Mouse (Mus musculus): ENCODE measurements at regions not wholly inside any gene's neighbourhood (a gene's known extent, or its start where the extent isn't known, plus 50 kb on each side); places are given as distances from the start of the nearest gene placed in this dataset.

DNA sequence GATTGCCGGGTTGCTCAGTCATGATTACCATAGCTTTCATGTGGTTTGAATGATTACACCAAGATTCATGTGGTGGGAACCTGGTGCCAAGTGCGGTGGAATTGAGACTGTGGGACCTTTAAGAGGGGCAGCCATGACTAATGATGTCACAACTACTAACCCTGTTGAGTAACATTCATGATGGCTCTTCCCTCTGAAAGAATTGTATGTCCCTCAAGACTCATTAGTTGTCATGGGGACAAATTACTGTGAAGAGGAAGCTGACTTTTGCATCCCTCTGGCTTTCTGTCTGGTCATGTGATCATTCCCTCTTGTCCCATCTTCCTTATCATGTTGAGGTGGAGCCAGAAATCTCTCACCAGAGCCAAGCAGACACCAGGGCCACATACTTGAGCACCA, 342.1 kb downstream of the Gadd45g start:
- intact Hi-C loops (cut with DNase I): no loop called here

DNA sequence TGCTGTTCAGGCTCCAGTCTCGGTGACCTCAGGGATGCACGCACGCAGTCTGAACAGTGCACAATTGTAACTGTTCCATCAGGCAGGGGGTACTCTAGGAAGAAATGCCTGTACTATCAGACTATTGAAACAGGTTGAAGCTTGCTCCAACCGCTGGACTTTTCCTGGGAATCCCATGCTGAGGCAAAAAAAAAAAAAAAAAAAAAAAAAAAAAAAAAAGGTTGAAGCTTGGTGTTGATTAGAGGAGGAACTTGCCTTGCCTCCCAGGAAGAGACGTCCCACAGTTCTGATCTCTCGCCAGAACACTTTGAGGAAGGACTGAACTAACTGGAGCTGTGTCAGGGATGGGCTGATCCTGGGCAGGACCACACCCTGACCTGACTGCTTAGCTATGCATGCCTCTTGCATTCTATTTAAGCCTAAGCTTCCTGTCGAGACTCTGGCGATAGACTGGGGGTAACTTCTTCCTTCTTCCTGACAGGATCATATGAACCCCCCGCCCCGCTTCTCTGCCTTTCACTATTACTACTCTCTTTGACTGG, 341.6 kb downstream of the Diras2 start:
- intact Hi-C loops (cut with DNase I): no loop called here

DNA sequence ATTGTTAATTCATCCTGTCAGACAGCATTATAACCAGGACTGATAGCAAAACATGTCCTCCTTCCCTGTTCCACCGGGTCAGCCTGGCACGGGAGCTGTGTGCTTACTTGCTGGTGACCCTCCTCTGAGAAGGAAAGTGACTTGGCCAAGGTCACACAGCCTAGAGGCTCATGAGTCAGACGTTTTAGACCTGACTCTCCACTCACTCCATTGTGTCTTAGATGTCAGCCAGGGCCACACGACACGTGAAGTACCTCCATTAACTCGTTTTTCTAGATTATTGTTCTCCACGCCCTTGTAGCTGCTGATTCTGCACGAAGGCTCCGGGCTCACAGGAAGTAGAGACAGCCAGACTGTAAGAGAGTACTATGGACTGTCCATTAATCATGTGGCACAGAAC, 340.8 kb downstream of the Diras2 start:
- intact Hi-C loops (cut with DNase I): no loop called here

DNA sequence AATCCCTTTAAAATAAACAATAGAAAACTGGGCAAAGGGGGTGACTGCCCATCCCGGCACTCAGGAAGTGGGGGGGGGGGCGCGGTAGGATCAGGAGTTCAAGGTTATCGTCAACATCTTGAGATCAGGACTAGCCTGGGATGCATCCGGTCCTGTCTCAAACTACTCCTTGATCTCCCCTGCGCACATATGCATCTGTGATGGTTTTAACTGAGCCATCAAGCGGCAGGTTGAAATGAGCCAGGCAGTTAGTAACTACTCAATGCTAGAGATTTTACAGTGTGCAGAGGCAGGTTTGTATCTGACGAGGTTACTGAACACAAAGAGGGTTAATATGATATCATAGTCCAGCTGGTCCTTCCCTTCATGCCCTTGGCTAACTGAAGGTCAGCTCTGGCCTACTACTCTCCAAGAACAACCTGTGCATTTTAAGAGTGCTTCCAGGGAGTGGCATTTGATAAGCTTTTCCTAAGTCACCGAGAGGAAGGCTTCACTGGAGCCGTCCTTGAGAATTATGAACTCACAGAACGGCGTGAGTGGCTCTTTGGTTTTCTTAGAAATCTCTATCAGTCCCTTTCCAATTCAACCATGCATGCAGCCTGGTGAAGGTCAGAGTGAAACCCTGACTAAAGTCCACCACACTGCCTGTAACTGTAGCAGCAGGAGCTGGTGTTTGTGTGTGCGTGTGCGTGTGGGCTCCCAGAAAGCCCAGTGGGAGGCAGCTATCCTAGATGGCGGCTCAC, 340.1 kb downstream of the Diras2 start:
- intact Hi-C loops (cut with DNase I): no loop called here

DNA sequence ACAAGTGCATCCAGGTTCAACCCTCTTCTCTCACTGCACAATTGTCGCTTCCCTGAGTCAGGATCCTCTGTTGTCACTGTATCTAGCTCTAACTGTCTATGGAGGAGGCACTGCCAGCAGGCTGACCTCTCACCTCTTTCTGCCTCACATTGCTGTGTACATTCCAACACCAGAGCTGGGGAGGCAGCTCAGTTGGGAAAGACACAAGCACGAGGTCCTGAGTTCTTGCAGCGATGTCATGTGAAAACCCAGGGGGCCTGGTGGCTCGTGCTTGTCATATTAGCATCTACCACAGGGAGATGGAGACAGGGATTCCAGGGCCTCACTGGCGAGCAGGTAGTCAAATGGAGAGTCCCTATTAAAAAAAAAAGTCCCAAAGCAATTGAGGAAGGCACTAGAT, 334.2 kb downstream of the Diras2 start:
- intact Hi-C loops (cut with DNase I): no loop called here

DNA sequence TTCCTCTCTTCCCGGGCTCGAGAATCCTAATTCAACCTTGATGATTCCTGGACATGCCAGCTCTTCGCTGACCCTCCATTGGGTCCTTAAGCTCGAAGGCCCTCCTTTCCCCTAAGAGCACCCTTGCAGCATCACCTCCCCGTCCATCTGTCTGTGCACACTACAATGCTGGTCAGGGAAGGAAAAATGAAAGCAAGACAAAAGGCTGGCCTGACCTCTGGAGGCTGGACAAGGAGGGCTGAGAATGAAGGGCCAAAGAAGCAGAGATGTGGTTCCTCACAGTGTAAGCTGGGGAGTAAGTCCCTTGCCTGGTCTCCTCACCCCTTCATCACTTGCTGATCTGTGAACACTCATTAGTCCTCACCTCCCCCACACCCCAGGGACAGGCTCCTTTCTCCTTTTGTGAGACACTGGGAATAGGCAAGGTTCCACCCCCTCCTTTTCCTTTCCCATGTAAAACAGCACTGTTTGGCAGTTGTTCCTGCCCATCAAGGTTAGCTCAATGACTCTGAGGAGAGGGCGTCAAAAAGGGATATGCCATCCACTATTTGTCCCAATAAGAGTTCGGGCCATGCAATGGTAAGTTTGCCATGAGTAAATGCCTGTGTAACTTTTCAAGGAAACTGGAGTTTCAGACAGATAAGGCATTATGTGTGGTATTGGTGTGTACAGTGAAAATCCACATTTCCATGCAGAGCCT, 332.3 kb downstream of the Diras2 start:
- intact Hi-C loops (cut with DNase I): no loop called here

DNA sequence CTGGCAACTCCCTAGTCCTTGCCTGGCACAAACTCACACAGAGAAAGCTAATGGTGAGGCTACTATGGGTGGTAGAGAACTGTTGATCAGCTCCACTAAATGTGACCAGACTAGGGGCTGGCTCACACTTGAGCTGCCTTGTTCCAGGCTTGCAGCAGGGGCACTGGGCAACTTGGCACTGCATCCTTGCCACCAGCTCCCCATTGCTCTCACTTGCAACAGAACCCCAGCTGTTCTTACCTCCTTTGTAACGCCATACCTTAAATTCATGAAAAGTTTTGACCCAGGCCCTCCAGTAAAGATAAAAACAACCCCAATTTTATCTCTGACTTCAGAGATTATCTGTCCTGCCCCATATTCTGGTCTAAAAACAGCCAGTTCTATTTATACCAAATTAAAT, 328.7 kb downstream of the Diras2 start:
- intact Hi-C loops (cut with DNase I): no loop called here

DNA sequence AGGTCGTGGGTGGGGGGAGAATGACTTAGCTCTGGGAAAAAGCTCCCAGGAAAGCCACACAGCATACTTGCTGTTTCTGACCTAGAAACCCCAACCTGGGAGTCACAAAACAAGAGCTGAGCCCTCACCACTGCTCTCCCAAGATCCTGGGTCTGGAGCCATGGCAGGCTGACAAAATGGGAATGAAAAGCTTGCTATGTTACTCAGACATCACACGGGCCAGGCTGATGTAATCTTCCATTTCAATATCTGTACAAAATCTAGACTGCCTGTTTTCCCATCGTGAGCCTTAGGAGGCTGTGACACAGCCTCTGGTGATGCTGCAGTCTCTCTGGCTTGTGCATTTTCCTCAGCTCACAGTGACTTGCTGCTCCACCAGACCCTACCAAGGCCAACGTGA, 325.1 kb downstream of the Diras2 start:
- intact Hi-C loops (cut with DNase I): no loop called here

DNA sequence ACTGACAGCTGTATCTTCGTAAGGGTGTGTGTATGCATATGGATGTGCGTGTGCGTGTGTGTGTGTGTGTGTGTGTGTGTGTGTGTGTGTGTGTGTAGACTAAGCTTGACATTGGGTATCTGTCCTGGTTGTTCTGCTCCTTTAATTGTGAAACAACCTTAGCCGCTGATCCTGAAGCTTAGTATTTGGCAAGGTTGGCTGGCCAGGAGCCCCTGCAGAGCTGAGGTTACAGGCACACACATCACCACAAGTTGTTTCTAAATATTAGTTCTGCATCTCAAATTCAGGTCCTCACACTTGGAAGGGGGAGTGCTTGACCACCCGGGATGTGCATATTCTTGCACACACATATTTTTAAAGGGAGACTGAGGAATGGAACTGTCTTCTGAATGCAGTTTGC, 314.7 kb downstream of the Diras2 start:
- intact Hi-C loops (cut with DNase I): no loop called here

DNA sequence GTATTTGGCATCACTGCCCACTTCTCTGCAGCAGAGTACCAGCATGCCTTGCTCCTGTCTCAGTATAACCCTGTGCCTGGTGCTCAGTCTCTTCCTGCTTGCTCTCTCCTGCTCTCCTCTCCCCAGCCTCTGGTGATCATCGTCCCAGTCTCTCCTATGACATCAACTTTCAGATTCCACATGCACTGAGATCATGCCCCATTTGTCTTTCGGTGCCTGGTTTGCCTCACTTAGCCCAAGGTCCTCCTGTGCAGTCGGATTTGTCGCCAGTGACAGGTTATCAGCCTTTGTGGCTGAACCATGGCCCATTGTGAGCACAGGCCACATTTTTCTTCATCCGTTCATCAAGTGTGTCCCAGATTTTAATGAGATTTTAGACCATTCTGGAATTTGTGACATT, 314.0 kb downstream of the Diras2 start:
- intact Hi-C loops (cut with DNase I): no loop called here

DNA sequence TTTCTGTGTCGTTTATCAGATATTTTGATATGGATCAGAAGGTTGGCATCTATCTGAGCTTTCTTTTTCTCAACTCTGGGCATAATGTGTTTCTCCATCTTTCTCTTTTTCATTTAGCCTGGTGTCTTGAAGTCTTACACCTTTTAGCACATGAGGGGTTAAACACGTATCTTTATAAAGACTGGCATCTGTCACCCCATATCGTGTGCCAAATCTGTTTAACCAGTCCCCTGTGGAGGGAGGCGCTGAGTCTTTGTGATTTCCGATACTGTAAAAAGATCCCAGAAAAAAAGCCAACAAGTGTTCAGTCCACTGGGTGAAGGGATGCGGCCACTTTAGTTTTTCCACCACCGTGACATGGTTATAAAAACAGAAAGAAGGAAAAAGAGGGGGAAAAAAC, 313.3 kb downstream of the Diras2 start:
- intact Hi-C loops (cut with DNase I): no loop called here

DNA sequence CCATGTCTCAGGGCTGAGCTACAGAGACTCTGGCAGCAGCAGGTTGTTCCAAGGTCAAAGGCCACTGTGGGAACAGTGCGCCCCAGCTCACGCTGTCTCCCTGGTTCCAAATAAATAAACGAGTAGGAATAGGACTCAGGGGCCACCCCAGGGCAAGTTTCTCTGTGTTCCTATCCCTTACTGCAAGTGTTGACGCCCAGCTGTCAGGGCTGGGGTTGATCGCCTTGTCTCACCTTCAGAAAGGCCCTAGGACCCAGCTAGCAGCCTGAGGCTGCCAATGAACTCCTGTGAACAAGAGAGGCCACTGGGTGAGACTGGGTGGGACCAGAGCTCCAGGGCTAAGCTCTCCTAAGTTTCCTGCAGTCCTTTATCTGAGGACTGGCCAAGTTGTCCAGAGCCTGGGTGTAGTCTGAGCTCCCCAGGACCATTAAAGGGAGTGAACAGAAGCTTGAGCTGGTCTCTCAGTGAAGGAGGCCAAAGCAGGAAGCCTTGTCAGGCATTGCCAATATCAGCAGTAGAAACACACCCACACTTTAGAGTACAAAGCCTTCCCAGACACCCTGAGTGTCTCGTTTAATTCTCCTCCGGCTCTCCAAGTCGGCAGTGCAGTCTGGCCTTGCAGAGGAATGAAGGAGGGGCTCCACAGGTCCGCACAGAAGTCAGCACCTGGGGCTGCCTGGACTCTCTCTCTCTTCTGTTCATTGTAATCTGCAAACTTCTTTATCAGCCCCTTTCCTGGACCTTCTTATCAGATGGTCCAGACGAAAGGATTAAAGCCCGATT, 308.6 kb downstream of the Diras2 start:
- intact Hi-C loops (cut with DNase I): loop anchor here (2.0 kb wide), 1 partner anchor 378 kb away; no protein-coding TSS in a partner anchor

DNA sequence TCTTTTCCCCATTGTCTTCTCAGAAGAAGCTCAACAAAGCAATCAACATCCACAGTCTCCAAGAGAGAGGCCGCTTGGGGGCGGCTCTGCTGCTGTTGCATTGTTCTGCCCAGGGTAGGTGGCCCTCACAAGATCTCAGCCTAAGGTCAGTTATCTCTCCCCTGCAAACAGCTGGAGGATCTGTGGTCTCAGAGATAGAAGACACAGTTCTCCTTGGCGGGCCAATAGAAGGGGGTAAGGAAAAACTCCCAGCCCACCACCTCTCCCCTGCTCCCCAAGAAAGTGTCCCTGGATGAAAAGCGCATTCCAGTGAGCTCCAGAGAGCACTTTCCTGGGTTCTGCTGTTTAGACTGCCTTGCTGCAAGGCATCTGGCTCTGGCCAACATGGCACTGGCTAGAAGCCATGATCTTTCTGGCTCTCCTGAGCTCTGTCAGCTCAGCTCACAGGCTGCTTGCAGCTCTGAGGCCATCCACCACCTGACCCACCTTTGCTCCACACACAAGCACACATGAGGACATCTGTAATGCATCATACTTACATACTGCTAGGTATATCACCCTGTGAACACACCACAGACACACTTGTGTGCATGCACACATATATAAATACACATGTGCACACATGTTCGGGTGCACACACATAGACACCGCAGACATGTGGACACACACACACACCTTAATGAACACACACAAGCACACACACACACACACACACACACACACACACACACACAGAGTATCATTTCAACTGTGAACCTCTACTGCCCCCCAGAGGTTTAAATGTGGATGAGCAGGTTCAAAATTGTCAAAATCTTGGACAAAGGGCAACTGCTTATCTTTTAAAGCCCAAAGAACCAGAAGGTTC, 307.7 kb downstream of the Diras2 start:
- intact Hi-C loops (cut with DNase I): loop anchor here (2.0 kb wide), 1 partner anchor 379 kb away; no protein-coding TSS in a partner anchor

DNA sequence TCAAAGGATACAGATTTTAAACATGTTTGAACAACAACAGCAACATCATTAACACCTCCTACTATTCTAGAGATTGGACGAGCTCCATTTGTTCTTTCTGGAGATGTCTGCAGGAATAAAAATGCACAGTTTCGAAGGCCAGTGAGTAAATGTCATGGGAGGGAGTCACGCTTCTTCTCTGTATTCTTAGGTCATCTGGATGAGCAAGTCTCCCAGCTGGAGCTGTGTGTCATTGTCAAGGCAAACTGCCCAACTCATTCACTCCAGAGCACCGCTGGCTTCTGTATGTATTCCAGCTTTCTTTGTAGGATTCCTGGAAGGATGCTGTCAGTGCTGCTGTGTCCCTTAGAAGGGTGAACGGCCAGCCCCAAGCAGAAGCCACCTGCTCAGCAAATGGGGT, 297.1 kb downstream of the Diras2 start:
- intact Hi-C loops (cut with DNase I): no loop called here

DNA sequence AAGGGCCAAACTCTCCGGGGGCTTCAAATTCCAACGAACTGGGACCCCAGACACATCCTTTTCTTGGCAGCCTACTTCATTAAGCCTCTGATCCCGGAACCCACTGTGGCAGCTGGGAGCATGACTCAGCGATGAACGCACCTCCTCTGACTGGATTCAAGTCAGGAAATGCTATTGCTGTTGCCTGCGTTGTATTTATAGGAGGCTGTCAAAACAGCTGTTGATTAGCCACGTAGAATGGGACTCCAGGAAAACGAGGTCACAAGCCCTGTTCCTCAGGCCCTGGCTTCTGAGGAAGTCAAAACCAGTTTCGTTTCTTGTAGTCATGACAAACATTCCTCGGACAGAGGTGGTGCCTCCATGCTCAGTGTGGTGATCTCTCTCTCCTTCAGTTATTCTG, 295.0 kb downstream of the Diras2 start:
- intact Hi-C loops (cut with DNase I): no loop called here

DNA sequence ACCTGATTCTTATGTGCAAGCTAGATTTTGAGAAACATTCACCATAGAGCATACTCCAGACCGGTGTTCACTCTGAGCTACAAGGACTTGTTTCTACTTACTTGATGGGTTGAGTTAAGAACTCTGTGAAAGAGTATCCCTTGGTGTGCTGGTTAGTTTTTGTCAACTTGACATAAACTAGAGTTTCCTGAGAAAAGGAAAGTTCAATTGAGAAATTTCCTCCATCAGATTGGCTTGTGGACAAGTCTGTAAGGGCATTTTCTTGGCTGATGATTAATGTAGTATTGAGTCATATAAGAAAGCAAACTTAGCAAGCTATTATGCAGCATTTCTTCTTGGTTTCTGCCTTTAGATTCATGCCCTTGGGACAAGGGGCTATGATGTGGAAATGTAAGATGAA, 291.5 kb downstream of the Diras2 start:
- intact Hi-C loops (cut with DNase I): no loop called here

DNA sequence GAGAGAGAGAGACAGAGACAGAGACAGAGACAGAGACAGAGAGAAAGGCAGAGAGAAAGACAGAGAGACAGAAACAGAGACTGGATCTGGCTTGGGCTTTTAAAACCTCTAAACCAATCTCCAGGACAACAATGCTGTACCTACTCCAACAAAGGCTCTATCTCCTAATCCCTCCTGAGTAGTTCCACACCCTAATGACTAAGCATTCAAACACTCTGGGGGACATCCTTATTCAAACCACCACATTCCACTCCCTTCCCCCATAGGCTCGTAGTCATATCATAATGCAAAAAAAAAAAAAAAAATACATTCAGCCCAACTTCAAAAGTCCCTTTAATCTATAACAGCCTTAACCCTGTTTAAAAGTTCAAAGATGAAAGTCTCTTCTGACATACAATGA, 289.3 kb downstream of the Diras2 start:
- intact Hi-C loops (cut with DNase I): no loop called here

DNA sequence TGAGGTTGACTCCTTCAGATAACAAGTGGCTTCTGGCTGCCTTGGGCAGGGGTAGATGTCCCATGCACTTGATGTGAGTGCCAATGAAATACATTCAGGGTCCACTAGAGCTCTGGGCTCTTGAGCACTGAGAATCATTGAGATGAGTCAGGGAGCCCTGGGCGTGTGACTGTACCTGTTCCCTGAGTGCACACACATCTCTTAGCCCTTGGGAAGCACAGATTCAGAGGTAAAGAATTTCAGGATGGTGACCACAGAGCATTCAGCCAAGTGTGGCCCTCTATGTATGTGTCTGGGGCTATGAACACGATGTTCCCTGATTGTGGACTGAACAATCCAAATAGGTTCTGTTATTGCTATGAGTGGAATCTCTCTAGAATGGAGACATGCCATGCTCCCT, 281.6 kb downstream of the Diras2 start:
- intact Hi-C loops (cut with DNase I): no loop called here

DNA sequence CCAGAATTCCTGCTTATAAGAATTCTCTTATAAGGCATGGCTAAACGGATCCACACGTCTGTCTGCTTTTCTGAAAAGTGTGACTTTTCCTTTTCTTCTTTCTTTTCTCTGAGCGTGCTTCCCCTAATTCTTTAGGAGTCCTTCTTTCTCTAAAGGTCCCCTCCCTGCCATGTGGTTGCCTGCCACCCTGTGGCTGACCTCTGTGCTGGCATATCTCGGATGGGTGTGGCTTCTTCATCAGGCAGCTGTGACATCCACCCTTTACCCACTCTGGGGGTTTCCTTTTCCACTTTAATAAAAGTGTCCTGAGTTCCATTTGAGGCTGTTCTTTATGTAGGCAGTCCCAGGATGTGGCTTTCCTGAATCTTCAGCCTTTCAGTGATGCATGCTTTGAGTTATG, 280.7 kb downstream of the Diras2 start:
- intact Hi-C loops (cut with DNase I): loop anchor here (5.0 kb wide), 1 partner anchor 287 kb away; no protein-coding TSS in a partner anchor

DNA sequence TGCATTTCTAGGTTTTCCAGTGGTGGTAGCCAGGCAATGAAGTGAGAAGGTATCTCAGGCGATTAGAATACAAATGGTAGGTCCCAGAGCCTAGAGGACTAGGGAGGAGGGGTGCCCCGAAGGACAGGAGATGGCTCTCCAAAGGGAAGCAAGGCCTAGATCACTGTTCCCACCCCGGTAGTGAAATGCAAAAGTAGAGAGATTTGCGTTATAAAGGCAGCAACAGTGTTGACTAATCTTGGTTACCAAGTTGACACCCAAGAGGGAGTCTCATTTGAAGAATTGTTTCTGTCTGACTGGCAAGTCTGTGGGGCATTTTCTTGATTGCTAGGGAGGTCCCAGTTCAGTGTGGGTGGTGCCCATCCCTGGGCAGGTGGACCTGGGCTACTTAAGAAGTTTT, 278.8 kb downstream of the Diras2 start:
- intact Hi-C loops (cut with DNase I): loop anchor here (5.0 kb wide), 1 partner anchor 285 kb away; no protein-coding TSS in a partner anchor

DNA sequence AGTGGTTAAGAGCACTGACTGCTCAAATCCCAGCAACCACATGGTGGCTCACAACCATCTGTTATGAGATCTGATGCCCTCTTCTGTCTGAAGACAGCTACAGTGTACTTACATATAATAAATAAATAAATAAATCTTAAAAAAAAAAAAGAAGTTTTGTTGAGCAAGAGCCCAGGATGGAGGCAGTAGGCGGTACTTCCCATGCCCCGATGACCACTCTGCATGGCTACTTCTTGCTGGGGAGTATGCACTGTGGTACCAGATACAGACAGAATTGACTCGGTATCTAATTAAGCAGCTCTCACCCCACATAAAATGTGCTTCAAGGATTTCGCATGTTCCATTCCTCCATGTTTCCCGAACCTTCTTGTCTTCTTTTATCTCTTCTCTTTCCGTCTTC, 278.4 kb downstream of the Diras2 start:
- intact Hi-C loops (cut with DNase I): loop anchor here (5.0 kb wide), 1 partner anchor 285 kb away; no protein-coding TSS in a partner anchor

All from adrenal gland (tissue).